Comparison of ENCODE assay signal across 8 mouse cellular contexts in the genomic region with DNA sequence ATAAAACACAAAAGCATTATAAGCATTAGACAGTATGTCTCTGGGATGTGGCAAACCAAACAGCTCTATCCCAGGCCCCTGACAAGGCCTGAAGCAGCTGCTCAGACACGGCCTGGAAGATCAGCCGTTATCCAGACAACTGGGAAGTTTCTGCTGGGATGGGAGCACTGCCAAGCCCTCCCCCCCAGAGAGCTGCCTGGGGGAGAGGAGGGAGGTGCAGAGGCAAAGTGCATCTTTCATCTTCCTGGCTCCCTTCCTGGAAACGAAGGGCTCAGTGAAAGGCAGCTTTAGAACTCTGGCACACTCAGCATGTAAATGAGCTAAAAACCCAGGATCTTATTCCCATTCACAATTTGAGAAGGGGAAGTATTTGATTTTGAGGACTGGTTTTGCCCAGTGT. TPM values are rescaled to one million over a fixed set of nuclear protein-coding genes. Genes with fewer than 3 reads are reported as not detected.
DNase-seq lines count a peak whose midpoint lies in the region; ATAC-seq and TF ChIP-seq lines count a peak whose summit lies in the region.

No protein-coding gene starts in this region.

- no peak for ATAC-seq in liver, embryonic 11.5 days (replicated peaks; ENCODE audit: low FRiP score)

- H3K9ac ChIP-seq in liver, adult 2 months (ENCODE audit: low read depth, low read length) = no peak overlapping the region
- H3K9ac ChIP-seq in liver, embryonic 11.5 days (ENCODE audit: low read depth, low read length) = no peak overlapping the region

- H3K9me3 ChIP-seq in liver, embryonic 11.5 days (ENCODE audit: control insufficient read depth, low read length) = no peaks in the 10 kb centered on the region

- DNase-seq in liver, adult 2 months (ENCODE audit: extremely low read depth, low read depth, low spot score) = peak; percentile 13
- no peak for DNase-seq in liver, embryonic 11.5 days (ENCODE audit: low spot score)
- peak; percentile 48 to 67 for DNase-seq in cerebellum, adult 2 months
- DNase-seq in heart, adult 9 months (ENCODE audit: low spot score in 2 of 2) = peak; percentile 52 to 77
- peak; percentile 86 to 94 for DNase-seq in kidney, postnatal 25 days
- DNase-seq in lung, postnatal 10 days = peak; percentile 87
- DNase-seq in embryo, embryonic 11 days = no peak
- DNase-seq in spleen, adult 12 weeks (ENCODE audit: low spot score) = no peak

- 23% methylated on average over 3 of the region's 3 CpGs for whole genome bisulfite sequencing in liver, adult 2 months
- WGBS in liver, embryonic 11.5 days = 82% methylated on average over 3 of the region's 3 CpGs
- 25% methylated on average over 3 of the region's 3 CpGs for WGBS in cerebellum, adult 2 months

- no peak overlapping the region for H3K4me2 ChIP-seq in liver, embryonic 11.5 days

- TF ChIP-seq POLR2A in liver, adult 2 months (IDR thresholded peaks at IDR 0.05; ENCODE audit: extremely low read depth, insufficient read depth, low read length) = no peak
- no peak for TF ChIP-seq POLR2A in cerebellum, adult 2 months (IDR thresholded peaks at IDR 0.05; ENCODE audit: borderline replicate concordance, insufficient read depth, low read length)

- no peaks in the 10 kb centered on the region for H3K27me3 ChIP-seq in liver, adult 2 months (ENCODE audit: control insufficient read depth, insufficient read depth, low read length)
- no peaks in the 10 kb centered on the region for H3K27me3 ChIP-seq in liver, embryonic 11.5 days (replicated peaks; ENCODE audit: control insufficient read depth, insufficient read depth, low read length)
- no peaks in the 10 kb centered on the region for H3K27me3 ChIP-seq in cerebellum, adult 2 months (ENCODE audit: control insufficient read depth, insufficient read depth, low read length)

- TF ChIP-seq CTCF in liver, adult 2 months (IDR thresholded peaks at IDR 0.05; ENCODE audit: low read depth, low read length) = no peak
- TF ChIP-seq CTCF in cerebellum, adult 2 months (IDR thresholded peaks at IDR 0.05; ENCODE audit: borderline replicate concordance, insufficient read depth, low read depth, low read length) = no peak

- no peak overlapping the region for H3K4me3 ChIP-seq in liver, adult 2 months (ENCODE audit: insufficient read depth, low read depth, low read length)
- no peak overlapping the region for H3K4me3 ChIP-seq in liver, embryonic 11.5 days (ENCODE audit: low read depth, low read length)
- H3K4me3 ChIP-seq in cerebellum, adult 2 months (replicated peaks; ENCODE audit: insufficient read depth, low read depth, low read length) = no peak overlapping the region

- H3K36me3 ChIP-seq in liver, adult 2 months (ENCODE audit: control insufficient read depth, insufficient read depth, low read length) = peaks cover 3% of the 10 kb centered on the region; the same call in 1 of the 2 replicates
- peaks cover 34% of the 10 kb centered on the region for H3K36me3 ChIP-seq in liver, embryonic 11.5 days (ENCODE audit: control insufficient read depth, insufficient read depth, low read length)

- no peaks in the 10 kb centered on the region for H3K79me2 ChIP-seq in liver, adult 2 months (ENCODE audit: control insufficient read depth, insufficient read depth, low read length)

- no peak overlapping the region for H3K27ac ChIP-seq in liver, adult 2 months (replicated peaks; ENCODE audit: insufficient read depth, low read depth, low read length)
- H3K27ac ChIP-seq in liver, embryonic 11.5 days (ENCODE audit: low read depth, low read length) = no peak overlapping the region
- H3K27ac ChIP-seq in cerebellum, adult 2 months (ENCODE audit: insufficient read depth, low read length) = no peak overlapping the region

- H3K4me1 ChIP-seq in liver, adult 2 months (ENCODE audit: control insufficient read depth, insufficient read depth, low read length) = no peaks in the 10 kb centered on the region
- no peaks in the 10 kb centered on the region for H3K4me1 ChIP-seq in liver, embryonic 11.5 days (replicated peaks; ENCODE audit: control insufficient read depth, insufficient read depth, low read length)
- H3K4me1 ChIP-seq in cerebellum, adult 2 months (ENCODE audit: control insufficient read depth, insufficient read depth, low read length) = peaks cover 54% of the 10 kb centered on the region

RNA-seq across cellular contexts. Expression of a gene that starts 9.3 kb away (rescaled TPM):
- 9.0 and 10.3 TPM in 2 replicates for total RNA-seq in liver, adult 2 months (2014; rRNA removed)
- polyA plus RNA-seq in liver, adult 2 months (2012; rRNA removed) = 7.1 and 9.1 TPM in 2 replicates
- 29.6 and 30.8 TPM in 2 replicates for polyA plus RNA-seq in liver, embryonic 11.5 days (2014; fragmentation: Nextera tagmentation; extraction: Ambion mirVana)
- 14.8 and 15.2 TPM in 2 replicates for polyA plus RNA-seq in cerebellum, adult 2 months (2012; rRNA removed)

RNA-seq across cellular contexts. Expression of a gene that starts 13.5 kb away (rescaled TPM):
- 3.1 and 3.8 TPM in 2 replicates for total RNA-seq in liver, adult 2 months (2014; rRNA removed)
- 11.1 and 18.0 TPM in 2 replicates for polyA plus RNA-seq in liver, adult 2 months (2012; rRNA removed)
- polyA plus RNA-seq in liver, embryonic 11.5 days (2014; fragmentation: Nextera tagmentation; extraction: Ambion mirVana) = 16.9 and 19.1 TPM in 2 replicates
- 31.3 and 32.1 TPM in 2 replicates for polyA plus RNA-seq in cerebellum, adult 2 months (2012; rRNA removed)

RNA-seq across cellular contexts. Expression of a gene that starts 30.4 kb away (rescaled TPM):
- 10.9 and 11.7 TPM in 2 replicates for total RNA-seq in liver, adult 2 months (2014; rRNA removed)
- 6.0 and 7.6 TPM in 2 replicates for polyA plus RNA-seq in liver, adult 2 months (2012; rRNA removed)
- 96.7 and 114 TPM in 2 replicates for polyA plus RNA-seq in liver, embryonic 11.5 days (2014; fragmentation: Nextera tagmentation; extraction: Ambion mirVana)
- 48.2 and 51.5 TPM in 2 replicates for polyA plus RNA-seq in cerebellum, adult 2 months (2012; rRNA removed)

RNA-seq across cellular contexts. Expression of a gene that starts 31.9 kb away (rescaled TPM):
- total RNA-seq in liver, adult 2 months (2014; rRNA removed) = 12.7 and 13.4 TPM in 2 replicates
- 46.7 and 65.4 TPM in 2 replicates for polyA plus RNA-seq in liver, adult 2 months (2012; rRNA removed)
- 31.0 and 38.1 TPM in 2 replicates for polyA plus RNA-seq in liver, embryonic 11.5 days (2014; fragmentation: Nextera tagmentation; extraction: Ambion mirVana)
- 81.0 and 86.9 TPM in 2 replicates for polyA plus RNA-seq in cerebellum, adult 2 months (2012; rRNA removed)

RNA-seq across cellular contexts. Expression of a gene that starts 35.6 kb away (rescaled TPM):
- total RNA-seq in liver, adult 2 months (2014; rRNA removed) = 0.20 TPM in 1 of 2 replicates, not detected in the other
- 0.06 and 0.07 TPM in 2 replicates for polyA plus RNA-seq in liver, adult 2 months (2012; rRNA removed)
- 0.53 and 0.62 TPM in 2 replicates for polyA plus RNA-seq in liver, embryonic 11.5 days (2014; fragmentation: Nextera tagmentation; extraction: Ambion mirVana)
- polyA plus RNA-seq in cerebellum, adult 2 months (2012; rRNA removed) = not detected in 2 replicates

Comparison
In these comparisons a context has a peak if more than half of its experiments do, and no peak if none do; other contexts are left out.
1. DNase-seq: peak in liver, adult 2 months (single experiment), cerebellum, adult 2 months (2 of 2), heart, adult 9 months (2 of 2), kidney, postnatal 25 days (2 of 2) and lung, postnatal 10 days (single experiment); none in liver, embryonic 11.5 days (single experiment), embryo, embryonic 11 days (single experiment) and spleen, adult 12 weeks (single experiment).